Mouse (Mus musculus): ENCODE measurements at regions not wholly inside any gene's neighbourhood (a gene's known extent, or its start where the extent isn't known, plus 50 kb on each side); places are given as distances from the start of the nearest gene placed in this dataset.
"Not testable (repeated sequence)": the region's sequence is repeated elsewhere in the genome, so short reads cannot be mapped to it uniquely, and the experiment has no call there.

- not testable (repeated sequence) for DNase-seq (ENCODE audit: low spot score)
Measured at GRCm38 (mm10) chr14:53334451-53334850, 838.9 kb upstream of the Olfr1507 start.

- DNase-seq (ENCODE audit: low spot score), result not testable (repeated sequence)
Measured at GRCm38 (mm10) chr14:53331153-53331552, 835.6 kb upstream of the Olfr1507 start.

- not testable (repeated sequence) for DNase-seq (ENCODE audit: low spot score)
Measured at GRCm38 (mm10) chr14:53324367-53324766, 828.8 kb upstream of the Olfr1507 start.

- not testable (repeated sequence) for DNase-seq (ENCODE audit: low spot score)
Measured at GRCm38 (mm10) chr14:53318512-53319309, 823.2 kb upstream of the Olfr1507 start.

GRCm38 (mm10) chr14:53312490-53312889 is 816.9 kb upstream of the Olfr1507 start:
- DNase-seq (ENCODE audit: low spot score), result not testable (repeated sequence)

- not testable (repeated sequence) for DNase-seq (ENCODE audit: low spot score)
Measured at GRCm38 (mm10) chr14:53303179-53303578, 807.6 kb upstream of the Olfr1507 start.

GRCm38 (mm10) chr14:53302491-53302829 is 806.9 kb upstream of the Olfr1507 start:
- DNase-seq (ENCODE audit: low spot score), result not testable (repeated sequence)

GRCm38 (mm10) chr14:53301722-53302490 is 806.4 kb upstream of the Olfr1507 start:
- not testable (repeated sequence) for DNase-seq (ENCODE audit: low spot score)

- not testable (repeated sequence) for DNase-seq (ENCODE audit: low spot score)
Measured at GRCm38 (mm10) chr14:53301110-53301509, 805.6 kb upstream of the Olfr1507 start.

GRCm38 (mm10) chr14:53299735-53300134 is 804.2 kb upstream of the Olfr1507 start:
- not testable (repeated sequence) for DNase-seq (ENCODE audit: low spot score)

GRCm38 (mm10) chr14:53283350-53284141 is 788.0 kb upstream of the Olfr1507 start:
- DNase-seq (ENCODE audit: low spot score), result not testable (repeated sequence)

- not testable (repeated sequence) for DNase-seq (ENCODE audit: low spot score)
Measured at GRCm38 (mm10) chr14:53273218-53273617, 777.7 kb upstream of the Olfr1507 start.

GRCm38 (mm10) chr14:53267693-53268092 is 772.1 kb upstream of the Olfr1507 start:
- DNase-seq (ENCODE audit: low spot score), result not testable (repeated sequence)

- DNase-seq (ENCODE audit: low spot score), result not testable (repeated sequence)
Measured at GRCm38 (mm10) chr14:53255962-53256361, 760.4 kb upstream of the Olfr1507 start.

- DNase-seq (ENCODE audit: low spot score), result not testable (repeated sequence)
Measured at GRCm38 (mm10) chr14:53253470-53253869, 757.9 kb upstream of the Olfr1507 start.

- not testable (repeated sequence) for DNase-seq (ENCODE audit: low spot score)
Measured at GRCm38 (mm10) chr14:53231142-53231541, 735.6 kb upstream of the Olfr1507 start.

- DNase-seq (ENCODE audit: low spot score), result not testable (repeated sequence)
Measured at GRCm38 (mm10) chr14:53224789-53225188, 729.2 kb upstream of the Olfr1507 start.

- not testable (repeated sequence) for DNase-seq (ENCODE audit: low spot score)
Measured at GRCm38 (mm10) chr14:53210554-53210953, 715.0 kb upstream of the Olfr1507 start.

- not testable (repeated sequence) for DNase-seq (ENCODE audit: low spot score)
Measured at GRCm38 (mm10) chr14:53209258-53209657, 713.7 kb upstream of the Olfr1507 start.

GRCm38 (mm10) chr14:53190931-53191330 is 695.4 kb upstream of the Olfr1507 start:
- DNase-seq (ENCODE audit: low spot score), result not testable (repeated sequence)

- DNase-seq (ENCODE audit: low spot score), result not testable (repeated sequence)
Measured at GRCm38 (mm10) chr14:53174099-53174498, 678.5 kb upstream of the Olfr1507 start.

- not testable (repeated sequence) for DNase-seq (ENCODE audit: low spot score)
Measured at GRCm38 (mm10) chr14:53166327-53166726, 670.8 kb upstream of the Olfr1507 start.

Measured in urinary bladder, adult 2 months (tissue).